Mouse (Mus musculus): ENCODE data around the gene Chst12.
A peak's percentile ranks its signal among the peaks of the same experiment; 100 is the strongest.
"Not testable (repeated sequence)": the region's sequence is repeated elsewhere in the genome, so short reads cannot be mapped to it uniquely, and the experiment has no call there.

Gene Chst12

GRCm38 (mm10) chr5:140505208-140505780 lies at the start of gene Chst12:
Chst12 (plus strand) TSS chr5:140505550.
- DNase-seq: peak; percentile 99

- no peak for DNase-seq
These were observed 43.9 kb upstream of the Chst12 start for GRCm38 (mm10) chr5:140461476-140461875.

GRCm38 (mm10) chr5:140463151-140463550 lies 42.2 kb upstream of the Chst12 start:
- not testable (repeated sequence) for DNase-seq

- no peak for DNase-seq
These were observed 40.4 kb upstream of the Chst12 start for GRCm38 (mm10) chr5:140464943-140465342.

GRCm38 (mm10) chr5:140472336-140472735 lies 33.0 kb upstream of the Chst12 start:
- DNase-seq: no peak

- DNase-seq: no peak
These were observed 23.9 kb upstream of the Chst12 start for GRCm38 (mm10) chr5:140481458-140481857.

GRCm38 (mm10) chr5:140491142-140491541 lies 14.2 kb upstream of the Chst12 start:
- no peak for DNase-seq

GRCm38 (mm10) chr5:140492684-140493233 lies 12.6 kb upstream of the Chst12 start:
- no peak for DNase-seq

- no peak for DNase-seq
These were observed 7.2 kb upstream of the Chst12 start for GRCm38 (mm10) chr5:140498176-140498575.

GRCm38 (mm10) chr5:140500736-140501135 lies 4.6 kb upstream of the Chst12 start:
- DNase-seq: no peak

- peak; percentile 35 for DNase-seq
These were observed 3.1 kb upstream of the Chst12 start for GRCm38 (mm10) chr5:140501982-140502836.

GRCm38 (mm10) chr5:140502925-140503324 lies 2.4 kb upstream of the Chst12 start:
- DNase-seq: peak; percentile 87

- DNase-seq: peak; percentile 41
These were observed 895 bp downstream of the Chst12 start for GRCm38 (mm10) chr5:140506096-140506794.

GRCm38 (mm10) chr5:140507466-140508208 lies 2.3 kb downstream of the Chst12 start:
- DNase-seq: no peak

- peak; percentile 57 for DNase-seq
These were observed 3.3 kb downstream of the Chst12 start for GRCm38 (mm10) chr5:140508686-140509085.

- DNase-seq: no peak
These were observed 3.9 kb downstream of the Chst12 start for GRCm38 (mm10) chr5:140509204-140509603.

- peak; percentile 36 for DNase-seq
These were observed 5.0 kb downstream of the Chst12 start for GRCm38 (mm10) chr5:140510012-140511000.

- DNase-seq: no peak
These were observed 8.6 kb downstream of the Chst12 start for GRCm38 (mm10) chr5:140513921-140514320.

GRCm38 (mm10) chr5:140514799-140515486 lies 9.6 kb downstream of the Chst12 start:
- no peak for DNase-seq

GRCm38 (mm10) chr5:140517159-140517920 lies 12.0 kb downstream of the Chst12 start:
- no peak for DNase-seq

Measured in kidney, postnatal 10 days (tissue).